Mouse (Mus musculus): ENCODE results near the gene Uaca.

DNA sequence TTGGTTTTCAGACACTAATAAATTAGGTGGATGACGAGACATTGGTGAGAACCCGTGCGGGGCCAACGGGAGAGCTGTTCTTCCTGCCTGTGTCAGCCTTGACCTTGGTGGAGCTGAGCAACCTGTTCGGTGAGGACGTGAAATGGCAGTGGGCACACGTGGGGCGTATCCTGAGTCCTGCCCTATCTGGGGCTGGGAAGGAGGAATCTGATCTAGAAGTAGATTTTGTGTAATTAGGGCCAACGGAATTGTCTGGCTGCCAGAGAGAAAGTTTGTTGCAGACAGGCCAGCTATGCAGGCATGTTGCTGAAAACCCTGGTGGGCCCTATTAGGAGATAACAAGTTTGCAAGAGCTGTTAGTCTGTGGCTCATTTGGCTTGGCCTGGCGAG is 126.3 kb downstream of the Uaca start:
- TF ChIP-seq CTCF (IDR thresholded peaks at IDR 0.05), result no peak
- no peak for TF ChIP-seq POLR2A (IDR thresholded peaks at IDR 0.05; ENCODE audit: insufficient read depth, low read depth, low read length)

Data from heart, adult 2 months (tissue).